Mouse (Mus musculus): ENCODE results near the gene Xkr7. TPM values are rescaled to one million over a fixed set of nuclear protein-coding genes. Genes with fewer than 3 reads are reported as not detected.

Gene Xkr7
- polyA plus RNA-seq (2014; fragmentation: Nextera tagmentation; extraction: Ambion mirVana), result 0.45 and 0.81 TPM in 2 replicates

DNA sequence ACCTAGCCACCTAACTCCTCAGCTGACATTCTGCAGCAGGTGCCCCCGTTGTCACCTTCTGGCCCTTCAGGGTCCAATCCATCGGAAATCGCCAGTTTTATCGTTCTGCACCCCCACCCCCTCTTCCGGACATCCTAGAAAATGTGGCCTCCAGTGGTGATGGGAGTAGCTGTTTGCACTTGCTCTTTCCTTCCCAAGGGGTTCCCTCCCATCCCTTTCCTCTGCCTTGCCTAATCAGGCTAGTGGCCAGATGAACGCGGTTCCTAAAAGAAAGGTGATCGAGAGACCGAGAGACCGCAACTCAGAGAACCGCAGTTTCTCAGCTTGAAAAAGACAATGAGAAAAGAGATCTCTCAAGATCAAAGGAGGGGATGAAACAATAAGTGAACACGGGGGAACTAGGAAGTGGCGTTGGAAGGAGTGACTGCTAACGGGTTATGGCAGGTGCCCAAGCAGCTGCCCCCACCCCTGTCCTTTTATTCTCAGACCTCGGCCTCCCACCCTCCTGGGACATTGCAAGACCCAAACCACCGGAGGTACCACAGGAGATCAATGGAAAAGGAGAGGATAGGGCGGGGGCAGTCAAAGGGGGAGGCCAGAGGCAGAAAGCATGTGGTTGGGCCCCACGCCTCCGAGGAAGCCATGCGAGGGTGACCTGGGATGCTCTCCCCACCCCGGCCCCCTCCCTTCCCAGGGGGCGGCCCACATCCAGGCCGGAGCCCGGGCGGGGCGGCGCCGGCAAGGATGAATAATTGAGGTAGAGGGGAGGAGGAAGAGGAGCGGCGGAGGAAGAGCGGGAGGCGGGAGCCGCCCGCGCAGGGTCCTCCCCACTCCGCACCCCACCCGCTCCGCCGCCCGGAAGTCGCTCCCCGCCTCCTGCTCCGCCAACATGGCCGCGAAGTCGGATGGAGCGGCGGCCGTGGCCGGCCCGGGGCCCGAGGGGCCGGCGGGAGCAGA is at the start of gene Xkr7:
Gene Xkr7, plus strand, starts transcription at position 727 of the 957 bp plus-strand sequence.
- H3K9ac ChIP-seq (ENCODE audit: low read depth, low read length), result peak within 1 kb of the TSS; percentile 58
- H3K27ac ChIP-seq (ENCODE audit: low read depth, low read length), result peak within 1 kb of the TSS; percentile 76
- H3K27me3 ChIP-seq (ENCODE audit: control insufficient read depth, insufficient read depth, low read length), result peaks cover 21% of the 10 kb centered on the region
- no peaks in the 10 kb centered on the region for H3K9me3 ChIP-seq (ENCODE audit: control insufficient read depth, low read length)
- DNase-seq (ENCODE audit: low spot score), result peak; percentile 69
- peak within 1 kb of the TSS; percentile 79 for H3K4me2 ChIP-seq (replicated peaks; ENCODE audit: low read depth, low read length)
- ATAC-seq (ENCODE audit: low FRiP score), result peak; percentile 85
- WGBS, result 1% methylated on average over 32 of the region's 54 CpGs
- no peaks in the 10 kb centered on the region for H3K36me3 ChIP-seq (ENCODE audit: control insufficient read depth, insufficient read depth, low read length)
- 0 out of 2 replicates have a peak, but pooled peaks cover 2% of the 10 kb centered on the region for H3K4me1 ChIP-seq (replicated peaks; ENCODE audit: control insufficient read depth, insufficient read depth, low read length)
- H3K4me3 ChIP-seq (ENCODE audit: low read depth, low read length), result peak within 1 kb of the TSS; percentile 55

DNA sequence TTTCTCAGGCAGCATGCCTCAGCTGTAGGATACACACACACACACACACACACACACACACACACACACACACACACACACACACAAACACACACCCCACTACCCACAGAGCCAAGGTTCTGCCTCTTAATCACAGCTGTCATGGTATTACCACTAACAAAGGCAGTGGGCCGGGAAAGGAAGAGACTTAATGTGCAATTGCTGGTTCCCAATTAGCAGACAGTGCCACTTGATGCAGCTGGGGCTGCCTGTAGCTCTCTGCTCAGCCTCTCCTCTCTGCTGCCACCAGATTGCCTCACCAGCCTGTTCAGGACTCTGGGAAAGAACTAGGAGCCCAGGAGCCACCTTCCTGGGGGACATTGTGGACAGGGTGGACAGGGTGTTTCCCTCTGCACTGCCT is 46.1 kb upstream of the Xkr7 start:
- no peak overlapping the region for H3K4me2 ChIP-seq (replicated peaks; ENCODE audit: low read depth, low read length)
- no peak overlapping the region for H3K27ac ChIP-seq (ENCODE audit: low read depth, low read length)
- H3K4me3 ChIP-seq (ENCODE audit: low read depth, low read length), result no peak overlapping the region
- no peak overlapping the region for H3K9ac ChIP-seq (ENCODE audit: low read depth, low read length)
- no peaks in the 10 kb centered on the region for H3K4me1 ChIP-seq (replicated peaks; ENCODE audit: control insufficient read depth, insufficient read depth, low read length)
- DNase-seq (ENCODE audit: low spot score) (peak; percentile 13), ATAC-seq (ENCODE audit: low FRiP score) (no peak)
- no peaks in the 10 kb centered on the region for H3K36me3 ChIP-seq (ENCODE audit: control insufficient read depth, insufficient read depth, low read length)
- 8% methylated on average over 1 of the region's 1 CpGs for WGBS
- no peaks in the 10 kb centered on the region for H3K27me3 ChIP-seq (ENCODE audit: control insufficient read depth, insufficient read depth, low read length)
- H3K9me3 ChIP-seq (ENCODE audit: control insufficient read depth, low read length), result no peaks in the 10 kb centered on the region

DNA sequence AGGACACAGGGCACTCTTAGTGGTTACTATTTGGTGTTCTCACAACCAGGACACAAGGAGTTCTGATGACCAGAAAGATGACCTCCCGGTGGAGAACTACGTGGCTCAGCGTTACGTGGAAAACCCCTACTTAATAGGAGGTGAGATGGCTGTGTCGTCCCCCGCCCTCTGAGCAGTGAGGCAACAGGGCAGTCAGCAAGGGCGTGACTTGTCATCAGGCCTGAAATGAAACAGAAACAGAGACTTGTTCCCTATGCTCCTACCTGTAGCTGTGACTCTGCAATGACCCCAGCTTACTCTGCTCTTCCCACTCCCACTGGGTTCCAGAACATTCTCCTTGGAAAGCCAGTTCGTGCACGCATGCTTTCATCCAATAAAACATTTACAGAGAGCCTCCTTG is 40.1 kb upstream of the Xkr7 start:
- Histone ChIP-seq H3K9ac (ENCODE audit: low read depth, low read length) (no peak overlapping the region), H3K27ac (ENCODE audit: low read depth, low read length) (no peak overlapping the region), H3K9me3 (ENCODE audit: control insufficient read depth, low read length) (no peaks in the 10 kb centered on the region), H3K4me3 (ENCODE audit: low read depth, low read length) (no peak overlapping the region), H3K36me3 (ENCODE audit: control insufficient read depth, insufficient read depth, low read length) (no peaks in the 10 kb centered on the region), H3K4me1 (replicated peaks; ENCODE audit: control insufficient read depth, insufficient read depth, low read length) (no peaks in the 10 kb centered on the region), H3K4me2 (replicated peaks; ENCODE audit: low read depth, low read length) (no peak overlapping the region), H3K27me3 (ENCODE audit: control insufficient read depth, insufficient read depth, low read length) (no peaks in the 10 kb centered on the region)
- 88% methylated on average over 9 of the region's 9 CpGs for WGBS
- no peak for DNase-seq (ENCODE audit: low spot score)
- no peak for ATAC-seq (ENCODE audit: low FRiP score)

DNA sequence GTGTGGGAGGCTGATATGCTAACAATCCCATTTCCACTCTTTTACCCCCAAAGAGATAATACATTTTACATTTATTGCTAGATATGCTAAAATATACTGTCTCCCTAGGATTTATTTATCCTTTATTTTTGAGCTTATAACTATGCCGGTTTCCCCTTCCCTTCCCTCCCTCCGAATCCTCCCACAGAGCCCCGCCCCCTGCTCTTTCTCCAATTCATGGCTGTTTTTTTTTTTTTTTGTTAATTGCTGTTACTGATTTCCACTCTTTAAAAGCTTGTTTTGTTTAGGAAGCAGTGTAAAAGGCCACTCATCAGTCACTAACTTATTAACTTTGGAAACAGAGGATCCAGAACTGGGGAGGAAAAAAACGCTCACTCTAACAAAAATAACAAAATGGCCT is 34.6 kb upstream of the Xkr7 start:
- Histone ChIP-seq H3K27me3 (ENCODE audit: control insufficient read depth, insufficient read depth, low read length) (no peaks in the 10 kb centered on the region), H3K27ac (ENCODE audit: low read depth, low read length) (no peak overlapping the region), H3K9ac (ENCODE audit: low read depth, low read length) (no peak overlapping the region), H3K36me3 (ENCODE audit: control insufficient read depth, insufficient read depth, low read length) (no peaks in the 10 kb centered on the region), H3K4me3 (ENCODE audit: low read depth, low read length) (no peak overlapping the region), H3K4me2 (replicated peaks; ENCODE audit: low read depth, low read length) (no peak overlapping the region), H3K9me3 (ENCODE audit: control insufficient read depth, low read length) (no peaks in the 10 kb centered on the region), H3K4me1 (replicated peaks; ENCODE audit: control insufficient read depth, insufficient read depth, low read length) (no peaks in the 10 kb centered on the region)
- ATAC-seq (ENCODE audit: low FRiP score) (no peak), DNase-seq (ENCODE audit: low spot score) (no peak)
- 71% methylated on average over 4 of the region's 4 CpGs for WGBS

DNA sequence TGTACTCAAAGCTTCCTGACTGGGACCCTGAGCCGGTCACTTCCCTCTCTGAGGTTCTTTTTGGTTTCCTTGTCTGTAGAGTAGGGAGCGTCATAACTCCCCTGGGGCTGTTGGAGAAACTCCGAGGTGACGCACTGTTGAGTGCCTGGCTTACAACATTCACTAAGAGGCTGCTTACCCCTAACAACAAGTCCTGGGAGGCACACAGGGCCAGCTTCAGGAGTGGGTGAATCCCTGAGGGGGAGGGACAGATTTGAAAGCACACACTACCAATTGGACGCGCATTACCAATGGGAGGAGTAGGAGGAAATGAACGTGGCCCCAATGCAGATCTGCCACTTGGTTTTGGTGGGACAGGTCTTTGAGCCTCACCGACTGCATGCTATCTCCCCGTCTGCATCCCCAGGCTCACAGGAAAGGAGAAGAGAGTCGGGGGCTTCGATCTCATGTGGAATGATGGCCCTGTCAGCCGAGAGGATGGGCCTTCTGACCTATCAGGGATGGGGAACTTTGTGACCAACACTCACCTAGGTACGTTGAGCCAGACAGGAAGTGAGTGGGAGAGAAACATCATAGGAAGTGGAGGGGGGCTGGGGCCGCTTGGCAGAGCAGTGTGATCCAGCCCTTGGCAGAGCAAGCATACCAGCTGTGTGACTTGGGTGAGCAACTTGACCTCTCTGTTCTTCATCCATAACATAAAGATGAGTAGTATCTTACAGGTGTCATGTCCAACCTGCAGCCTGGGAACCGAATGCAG is 29.0 kb upstream of the Xkr7 start:
- Histone ChIP-seq H3K9ac (ENCODE audit: low read depth, low read length) (no peak overlapping the region), H3K4me2 (replicated peaks; ENCODE audit: low read depth, low read length) (no peak overlapping the region), H3K27ac (ENCODE audit: low read depth, low read length) (no peak overlapping the region), H3K4me3 (ENCODE audit: low read depth, low read length) (no peak overlapping the region), H3K27me3 (ENCODE audit: control insufficient read depth, insufficient read depth, low read length) (no peaks in the 10 kb centered on the region), H3K9me3 (ENCODE audit: control insufficient read depth, low read length) (no peaks in the 10 kb centered on the region), H3K36me3 (ENCODE audit: control insufficient read depth, insufficient read depth, low read length) (no peaks in the 10 kb centered on the region), H3K4me1 (replicated peaks; ENCODE audit: control insufficient read depth, insufficient read depth, low read length) (no peaks in the 10 kb centered on the region)
- ATAC-seq (ENCODE audit: low FRiP score) (no peak), DNase-seq (ENCODE audit: low spot score) (no peak)
- 87% methylated on average over 15 of the region's 15 CpGs for WGBS

DNA sequence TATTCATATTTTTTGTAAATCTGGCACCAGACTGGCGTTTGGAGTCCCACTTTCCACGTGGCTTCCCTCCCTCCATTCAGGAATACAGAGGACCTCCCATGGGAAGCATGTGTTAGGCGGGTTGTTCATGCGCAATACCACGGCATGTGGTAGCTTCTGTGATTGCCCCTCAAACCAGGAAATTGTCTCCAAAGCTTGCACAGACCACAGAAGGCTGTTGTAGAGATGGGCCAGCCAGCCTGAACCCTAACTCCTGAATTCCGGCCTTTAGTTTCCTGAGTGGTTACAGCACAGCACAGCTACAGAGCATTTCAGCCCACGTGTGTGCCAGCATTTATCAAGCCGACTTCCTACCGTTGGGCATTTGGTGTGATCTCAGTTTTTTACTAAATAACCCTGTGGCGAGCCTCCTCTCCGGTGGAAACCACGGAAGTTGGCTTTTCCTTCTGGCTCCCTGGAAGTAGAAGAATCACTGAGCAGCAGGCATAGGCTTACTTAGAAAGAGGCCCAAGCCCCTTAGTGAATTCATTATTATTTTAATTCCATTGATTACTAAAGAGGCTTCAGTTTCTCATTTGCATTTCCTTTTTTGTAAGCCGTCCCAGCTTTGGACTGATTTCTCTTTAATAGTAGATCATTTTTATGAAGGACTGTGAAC is 27.8 kb upstream of the Xkr7 start:
- H3K27me3 ChIP-seq (ENCODE audit: control insufficient read depth, insufficient read depth, low read length), result no peaks in the 10 kb centered on the region
- ATAC-seq (ENCODE audit: low FRiP score), result no peak
- H3K36me3 ChIP-seq (ENCODE audit: control insufficient read depth, insufficient read depth, low read length), result peaks cover under 1% of the 10 kb centered on the region; the same call in 1 of the 2 replicates
- no peak overlapping the region for H3K27ac ChIP-seq (ENCODE audit: low read depth, low read length)
- no peak overlapping the region for H3K4me2 ChIP-seq (replicated peaks; ENCODE audit: low read depth, low read length)
- no peaks in the 10 kb centered on the region for H3K9me3 ChIP-seq (ENCODE audit: control insufficient read depth, low read length)
- no peak overlapping the region for H3K9ac ChIP-seq (ENCODE audit: low read depth, low read length)
- WGBS, result 58% methylated on average over 13 of the region's 13 CpGs
- no peak overlapping the region for H3K4me3 ChIP-seq (ENCODE audit: low read depth, low read length)
- no peaks in the 10 kb centered on the region for H3K4me1 ChIP-seq (replicated peaks; ENCODE audit: control insufficient read depth, insufficient read depth, low read length)
- DNase-seq (ENCODE audit: low spot score), result peak; percentile 4

DNA sequence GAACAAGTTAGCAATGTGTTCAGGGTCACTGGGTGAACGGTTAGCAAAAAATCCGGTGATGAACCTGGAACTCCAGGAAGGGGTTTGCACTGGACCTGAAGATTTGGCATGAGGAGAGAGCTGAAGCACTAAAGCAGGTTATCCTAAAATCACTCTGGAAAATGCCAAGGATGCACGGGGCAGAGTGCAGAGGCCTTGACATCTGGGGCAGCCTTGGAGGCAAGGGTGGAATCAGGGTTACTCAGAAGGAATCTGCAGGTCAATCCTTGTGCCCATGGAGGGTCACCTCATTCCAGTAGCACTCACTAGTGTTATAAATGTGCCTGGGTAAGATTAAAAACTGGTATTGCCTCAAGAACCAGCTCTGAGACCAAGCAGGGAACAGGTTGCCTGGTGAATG is 25.7 kb upstream of the Xkr7 start:
- no peak for DNase-seq (ENCODE audit: low spot score)
- Histone ChIP-seq H3K27ac (ENCODE audit: low read depth, low read length) (no peak overlapping the region), H3K4me2 (replicated peaks; ENCODE audit: low read depth, low read length) (no peak overlapping the region), H3K4me3 (ENCODE audit: low read depth, low read length) (no peak overlapping the region), H3K4me1 (replicated peaks; ENCODE audit: control insufficient read depth, insufficient read depth, low read length) (no peaks in the 10 kb centered on the region), H3K9me3 (ENCODE audit: control insufficient read depth, low read length) (no peaks in the 10 kb centered on the region), H3K9ac (ENCODE audit: low read depth, low read length) (no peak overlapping the region), H3K27me3 (ENCODE audit: control insufficient read depth, insufficient read depth, low read length) (no peaks in the 10 kb centered on the region), H3K36me3 (ENCODE audit: control insufficient read depth, insufficient read depth, low read length) (peaks cover 9% of the 10 kb centered on the region; the same call in 1 of the 2 replicates)
- ATAC-seq (ENCODE audit: low FRiP score), result no peak
- 82% methylated on average over 3 of the region's 3 CpGs for WGBS

DNA sequence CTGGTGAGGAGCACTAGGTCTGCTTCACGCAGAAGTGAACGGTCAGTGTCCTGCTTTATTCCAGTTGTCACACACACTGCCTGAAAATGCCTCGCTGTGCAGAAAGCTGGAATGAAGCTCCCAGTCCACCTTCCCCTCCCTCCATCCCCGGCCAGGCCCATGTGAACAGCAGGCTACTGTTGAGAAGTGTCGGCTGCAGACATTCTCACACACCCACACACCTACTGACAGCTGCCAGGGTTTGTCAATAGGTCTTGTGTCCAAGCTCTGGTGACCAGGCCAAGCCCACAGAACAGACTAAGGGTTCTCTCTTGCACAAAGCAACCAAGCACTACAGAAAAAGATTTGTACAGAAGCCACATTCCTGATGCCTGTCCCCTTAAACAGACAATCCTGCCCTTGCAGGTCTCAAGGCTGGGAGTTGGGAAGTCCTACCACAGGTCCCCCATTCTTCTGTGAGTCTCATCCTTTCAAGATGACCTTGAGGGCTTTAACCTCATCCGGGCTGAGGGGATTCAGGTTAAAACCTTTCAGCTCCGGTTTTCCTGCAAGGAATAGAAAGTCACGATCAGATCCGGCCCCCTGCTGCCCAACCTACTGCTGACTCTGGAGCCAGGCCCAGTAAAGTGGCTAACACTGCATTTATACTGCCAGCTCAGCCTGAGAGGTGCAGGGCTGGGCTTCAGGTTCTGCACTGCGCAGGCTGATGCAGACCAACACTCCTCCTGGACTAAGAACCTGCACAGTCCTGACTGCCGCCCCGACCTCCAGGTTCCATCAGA is 22.3 kb upstream of the Xkr7 start:
- H3K36me3 ChIP-seq (ENCODE audit: control insufficient read depth, insufficient read depth, low read length), result peaks cover 11% of the 10 kb centered on the region; the same call in 1 of the 2 replicates
- H3K4me1 ChIP-seq (replicated peaks; ENCODE audit: control insufficient read depth, insufficient read depth, low read length), result no peaks in the 10 kb centered on the region
- H3K9me3 ChIP-seq (ENCODE audit: control insufficient read depth, low read length), result no peaks in the 10 kb centered on the region
- ATAC-seq (ENCODE audit: low FRiP score) (no peak), DNase-seq (ENCODE audit: low spot score) (no peak)
- H3K27ac ChIP-seq (ENCODE audit: low read depth, low read length), result no peak overlapping the region
- H3K27me3 ChIP-seq (ENCODE audit: control insufficient read depth, insufficient read depth, low read length), result no peaks in the 10 kb centered on the region
- H3K9ac ChIP-seq (ENCODE audit: low read depth, low read length), result no peak overlapping the region
- H3K4me3 ChIP-seq (ENCODE audit: low read depth, low read length), result no peak overlapping the region
- H3K4me2 ChIP-seq (replicated peaks; ENCODE audit: low read depth, low read length), result no peak overlapping the region
- WGBS, result 92% methylated on average over 12 of the region's 12 CpGs
